Mouse (Mus musculus) midbrain, embryonic 14.5 days (tissue): Measurements from ENCODE around the gene Pde6d. TPM values are rescaled to one million over a fixed set of nuclear protein-coding genes. Genes with fewer than 3 reads are reported as not detected.

Experiments
- ATAC-seq: fragments of 200-750 bp; cut with Nextera tagmentation; 2 replicates; pipeline ENCODE4 v1.8.0; 2017; ENCODE audit warnings: moderate number of reproducible peaks, moderate library complexity; ENCODE audit not compliant: low FRiP score, low TSS enrichment
- DNase-seq: peaks from one replicate; pipeline ENCODE4 v3.0.0-alpha.2; 2015
- H3K27ac ChIP-seq: fragments of 300-500 bp; sonication (generic); replicated peaks from 2 replicates; pipeline ENCODE4 v1.5.1; 2014; ENCODE audit warnings: mild to moderate bottlenecking, low read depth, low read length, moderate library complexity
- H3K27me3 ChIP-seq: fragments of 300-500 bp; sonication (generic); 2 replicates; pipeline ENCODE4 v1.6.1; 2014; ENCODE audit warnings: low read length, control low read depth, mixed read lengths; ENCODE audit not compliant: control insufficient read depth, insufficient read depth
- H3K36me3 ChIP-seq: fragments of 300-500 bp; sonication (generic); 2 replicates; pipeline ENCODE4 v1.6.1; 2014; ENCODE audit warnings: low read length, control low read depth; ENCODE audit not compliant: control insufficient read depth, insufficient read depth
- H3K4me1 ChIP-seq: fragments of 300-500 bp; sonication (generic); 2 replicates; pipeline ENCODE4 v1.6.1; 2014; ENCODE audit warnings: mild to moderate bottlenecking, antibody characterized with exemption, low read length, control low read depth; ENCODE audit not compliant: control insufficient read depth, insufficient read depth
- H3K4me2 ChIP-seq: fragments of 300-500 bp; sonication (generic); 2 replicates; pipeline ENCODE4 v1.6.1; 2014; ENCODE audit warnings: mild to moderate bottlenecking, low read length, moderate library complexity
- H3K4me3 ChIP-seq: fragments of 300-500 bp; sonication (generic); replicated peaks from 2 replicates; pipeline ENCODE4 v1.5.1; 2014; ENCODE audit warnings: low read depth, low read length
- H3K9ac ChIP-seq: fragments of 300-500 bp; sonication (generic); replicated peaks from 2 replicates; pipeline ENCODE4 v1.6.1; 2014; ENCODE audit warnings: mild to moderate bottlenecking, low read length, moderate library complexity
- H3K9me3 ChIP-seq: fragments of 300-500 bp; sonication (generic); 2 replicates; pipeline ENCODE4 v1.6.1; 2016; ENCODE audit warnings: low read length, control low read depth, mixed read lengths; ENCODE audit not compliant: control insufficient read depth
- WGBS: fragments of 180-500 bp; shearing (Covaris S2); extraction: QIAGEN DNeasy Blood & Tissue Kit; methylation state at CpG from one replicate; pipeline ENCODE4 v1.1.7; 2014; 5-methylcytosine and 5-hydroxymethylcytosine counted together
- polyA plus RNA-seq: library from polyadenylated mRNA; unstranded; fragments of >200 nt; fragmentation: Nextera tagmentation; extraction: Ambion mirVana; gene quantifications from 2 replicates; pipeline ENCODE4 v1.2.1, GENCODE M21; 2014

The Pde6d gene
- polyA plus RNA-seq, 1 experiment from 2014 or later = 89.1 TPM

GRCm38 (mm10) chr1:86512154-86512720 lies 70.2 kb downstream of the Pde6d start:
- Histone ChIP-seq H3K4me3 (no peak overlapping the region), H3K4me2 (no peak overlapping the region), H3K4me1 (peaks cover 13% of the 10 kb centered on the region; the same call in 1 of the 2 replicates), H3K27ac (no peak overlapping the region; the same call in 1 of the 2 replicates), H3K9ac (no peak overlapping the region), H3K9me3 (no peaks in the 10 kb centered on the region), H3K27me3 (no peaks in the 10 kb centered on the region), H3K36me3 (no peaks in the 10 kb centered on the region)
- 81% methylated on average over 4 of the region's 4 CpGs for WGBS
- DNase-seq = no peak
- ATAC-seq = no peak

GRCm38 (mm10) chr1:86510676-86511441 lies 71.6 kb downstream of the Pde6d start:
- Histone ChIP-seq H3K4me1 (peaks cover 13% of the 10 kb centered on the region; the same call in 1 of the 2 replicates), H3K4me2 (no peak overlapping the region), H3K36me3 (no peaks in the 10 kb centered on the region), H3K4me3 (no peak overlapping the region), H3K9me3 (no peaks in the 10 kb centered on the region), H3K9ac (no peak overlapping the region), H3K27ac (peak overlapping the region; percentile 63), H3K27me3 (no peaks in the 10 kb centered on the region)
- peak; percentile 22 for ATAC-seq
- DNase-seq = no peak
- 30% methylated on average over 9 of the region's 9 CpGs for WGBS

DNA sequence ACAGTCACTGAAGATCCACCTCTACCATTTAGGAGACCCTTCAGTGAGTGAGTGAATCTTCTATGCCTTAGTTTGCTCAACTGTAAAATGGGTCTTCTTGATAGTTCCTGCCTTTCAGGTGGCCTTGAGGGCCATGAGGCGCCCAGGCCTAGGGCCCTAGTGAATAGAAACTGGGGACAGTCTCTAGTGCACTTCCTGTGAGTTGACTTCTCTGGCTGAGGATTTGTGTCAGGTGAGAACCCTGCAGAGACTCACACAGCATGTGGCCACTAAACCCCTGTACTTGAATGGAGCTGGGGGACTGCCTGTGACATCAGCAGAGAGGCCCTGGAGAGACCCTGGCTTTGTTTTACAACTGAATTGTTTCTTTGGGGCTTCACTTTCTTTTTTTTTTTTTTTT lies 72.2 kb downstream of the Pde6d start:
- no peak overlapping the region for H3K4me2 ChIP-seq
- no peaks in the 10 kb centered on the region for H3K36me3 ChIP-seq
- ATAC-seq = no peak
- 61% methylated on average over 1 of the region's 1 CpGs for WGBS
- no peaks in the 10 kb centered on the region for H3K27me3 ChIP-seq
- H3K27ac ChIP-seq = no peak overlapping the region
- H3K9me3 ChIP-seq = no peaks in the 10 kb centered on the region
- H3K4me3 ChIP-seq = no peak overlapping the region
- no peak for DNase-seq
- H3K9ac ChIP-seq = no peak overlapping the region
- H3K4me1 ChIP-seq = peaks cover 17% of the 10 kb centered on the region

- Histone ChIP-seq H3K4me1 (peaks cover 26% of the 10 kb centered on the region), H3K27ac (no peak overlapping the region; the same call in 1 of the 2 replicates), H3K27me3 (no peaks in the 10 kb centered on the region), H3K9ac (no peak overlapping the region), H3K4me2 (no peak overlapping the region), H3K36me3 (no peaks in the 10 kb centered on the region), H3K4me3 (no peak overlapping the region), H3K9me3 (no peaks in the 10 kb centered on the region)
- DNase-seq (peak; percentile 82), ATAC-seq (peak; percentile 67; the same call in 1 of the 2 replicates)
- 7% methylated on average over 7 of the region's 7 CpGs for whole genome bisulfite sequencing
These were observed 73.0 kb downstream of the Pde6d start for GRCm38 (mm10) chr1:86509410-86509809.

- H3K9ac ChIP-seq = no peak overlapping the region
- no peak for DNase-seq
- H3K4me1 ChIP-seq = peaks cover 33% of the 10 kb centered on the region
- no peak for ATAC-seq
- WGBS = 87% methylated on average over 5 of the region's 5 CpGs
- no peak overlapping the region for H3K27ac ChIP-seq
- no peak overlapping the region for H3K4me3 ChIP-seq
- no peaks in the 10 kb centered on the region for H3K27me3 ChIP-seq
- no peaks in the 10 kb centered on the region for H3K9me3 ChIP-seq
- H3K36me3 ChIP-seq = no peaks in the 10 kb centered on the region
- H3K4me2 ChIP-seq = no peak overlapping the region
These were observed 74.6 kb downstream of the Pde6d start for GRCm38 (mm10) chr1:86507866-86508265.

DNA sequence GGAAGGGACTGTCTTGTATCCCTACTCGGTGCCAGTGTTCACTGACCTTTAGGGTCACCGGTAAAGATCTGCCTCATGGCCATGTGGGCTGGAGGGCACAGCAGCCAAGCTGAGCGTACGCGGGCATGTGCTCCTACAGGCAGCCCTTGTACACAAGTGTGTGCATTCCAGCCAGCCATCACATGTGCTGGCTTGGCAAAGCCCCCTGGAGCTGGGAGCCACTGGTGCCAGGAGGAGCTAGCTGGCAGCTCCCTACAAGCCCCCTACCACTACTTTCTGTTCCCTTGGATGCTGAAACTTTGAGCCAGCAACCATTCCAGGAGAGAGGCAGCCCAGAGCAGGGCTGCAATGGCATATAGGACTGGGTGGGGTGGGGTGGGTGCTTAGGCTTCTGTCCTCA lies 76.0 kb downstream of the Pde6d start:
- Histone ChIP-seq H3K4me2 (no peak overlapping the region), H3K4me1 (peaks cover 35% of the 10 kb centered on the region), H3K4me3 (no peak overlapping the region), H3K27ac (0 out of 2 replicates have a peak overlapping the region, but pooled peaks have one; percentile 32), H3K36me3 (no peaks in the 10 kb centered on the region), H3K9me3 (no peaks in the 10 kb centered on the region), H3K9ac (no peak overlapping the region), H3K27me3 (no peaks in the 10 kb centered on the region)
- ATAC-seq (no peak), DNase-seq (no peak)
- 78% methylated on average over 5 of the region's 5 CpGs for WGBS

GRCm38 (mm10) chr1:86505461-86505860 lies 77.0 kb downstream of the Pde6d start:
- H3K27ac ChIP-seq = peak overlapping the region; percentile 97
- no peaks in the 10 kb centered on the region for H3K9me3 ChIP-seq
- H3K4me3 ChIP-seq = 0 out of 2 replicates have a peak overlapping the region, but pooled peaks have one; percentile 46
- H3K9ac ChIP-seq = peak overlapping the region; percentile 84
- H3K4me1 ChIP-seq = peaks cover 30% of the 10 kb centered on the region
- DNase-seq (no peak), ATAC-seq (no peak)
- H3K36me3 ChIP-seq = no peaks in the 10 kb centered on the region
- H3K4me2 ChIP-seq = peak overlapping the region; percentile 84
- H3K27me3 ChIP-seq = no peaks in the 10 kb centered on the region
- 36% methylated on average over 1 of the region's 1 CpGs for WGBS

- 20% methylated on average over 19 of the region's 19 CpGs for WGBS
- DNase-seq = no peak
- Histone ChIP-seq H3K27me3 (no peaks in the 10 kb centered on the region), H3K4me2 (peak overlapping the region; percentile 84), H3K4me1 (peaks cover 30% of the 10 kb centered on the region), H3K9ac (peak overlapping the region; percentile 84), H3K36me3 (no peaks in the 10 kb centered on the region), H3K4me3 (peak overlapping the region; percentile 46), H3K27ac (peak overlapping the region; percentile 97), H3K9me3 (no peaks in the 10 kb centered on the region)
- no peak for ATAC-seq
These were observed 77.6 kb downstream of the Pde6d start for GRCm38 (mm10) chr1:86504697-86505421.
